Mouse (Mus musculus): ENCODE data around the gene Olfr263. TPM values are rescaled to one million over a fixed set of nuclear protein-coding genes. Genes with fewer than 3 reads are reported as not detected.
"Not testable (repeated sequence)": the region's sequence is repeated elsewhere in the genome, so short reads cannot be mapped to it uniquely, and the experiment has no call there.

The Olfr263 gene
- not detected in 2 replicates for polyA plus RNA-seq (2012; rRNA removed)

- DNase-seq (ENCODE audit: low read depth), result not testable (repeated sequence)
These were observed at the start of gene Olfr263 for GRCm38 (mm10) chr13:21129339-21129738. Olfr263 (plus strand) TSS chr13:21129639.

GRCm38 (mm10) chr13:21082686-21083085, 46.8 kb upstream of the Olfr263 start:
- no peak for DNase-seq (ENCODE audit: low read depth)

- DNase-seq (ENCODE audit: low read depth), result no peak
These were observed 19.7 kb upstream of the Olfr263 start for GRCm38 (mm10) chr13:21109759-21110158.

- DNase-seq (ENCODE audit: low read depth), result no peak
These were observed 19.0 kb upstream of the Olfr263 start for GRCm38 (mm10) chr13:21110441-21110840.

GRCm38 (mm10) chr13:21111183-21111582, 18.3 kb upstream of the Olfr263 start, which contains the start of gene Olfr1369-ps1:
Olfr1369-ps1 (plus strand) TSS chr13:21111483.
- not testable (repeated sequence) for DNase-seq (ENCODE audit: low read depth)

DNA sequence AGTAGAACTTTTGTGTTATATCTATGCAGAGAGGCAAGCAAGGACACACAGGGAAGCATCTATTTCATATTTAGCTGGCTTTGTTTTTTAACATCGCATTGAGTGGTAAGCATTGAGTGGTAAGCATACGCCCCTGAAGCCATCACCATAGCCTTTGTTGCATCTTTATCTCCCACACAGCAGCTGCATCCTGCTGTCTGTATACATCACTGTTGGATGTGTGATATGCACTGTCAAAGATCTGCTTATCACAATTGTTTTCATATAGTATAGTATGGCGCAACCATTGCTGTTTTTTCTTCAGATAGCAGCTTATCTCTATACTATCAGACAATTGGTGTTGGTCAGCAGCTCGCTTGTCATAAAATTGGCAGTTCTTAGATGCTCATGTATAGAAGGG, 15.3 kb upstream of the Olfr263 start:
- no peak for DNase-seq (ENCODE audit: low read depth)

DNA sequence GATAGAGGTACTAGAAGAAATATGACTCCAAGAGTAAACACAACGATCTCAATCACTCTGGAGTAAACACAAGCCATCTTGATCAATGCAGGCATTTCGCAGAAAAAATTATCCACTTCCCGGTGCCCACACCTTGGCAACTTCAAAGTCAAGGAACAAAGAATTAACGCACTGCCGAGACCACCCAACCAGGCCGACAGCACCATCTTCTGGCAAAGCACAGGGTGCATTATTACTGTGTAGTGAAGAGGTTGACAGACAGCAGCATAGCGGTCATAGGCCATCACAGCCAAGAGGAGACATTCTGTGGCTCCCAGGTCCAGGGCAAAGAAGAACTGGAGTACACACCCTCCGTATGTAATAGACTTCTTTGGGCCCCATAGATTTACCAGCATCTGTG, 13.0 kb downstream of the Olfr263 start:
- no peak for DNase-seq (ENCODE audit: low read depth)

- DNase-seq (ENCODE audit: low read depth), result no peak
These were observed 16.3 kb downstream of the Olfr263 start, which contains the start of gene Olfr1368 for GRCm38 (mm10) chr13:21145767-21146166. Olfr1368 (minus strand) TSS chr13:21145867.

GRCm38 (mm10) chr13:21155888-21156287, 26.4 kb downstream of the Olfr263 start:
- no peak for DNase-seq (ENCODE audit: low read depth)

DNA sequence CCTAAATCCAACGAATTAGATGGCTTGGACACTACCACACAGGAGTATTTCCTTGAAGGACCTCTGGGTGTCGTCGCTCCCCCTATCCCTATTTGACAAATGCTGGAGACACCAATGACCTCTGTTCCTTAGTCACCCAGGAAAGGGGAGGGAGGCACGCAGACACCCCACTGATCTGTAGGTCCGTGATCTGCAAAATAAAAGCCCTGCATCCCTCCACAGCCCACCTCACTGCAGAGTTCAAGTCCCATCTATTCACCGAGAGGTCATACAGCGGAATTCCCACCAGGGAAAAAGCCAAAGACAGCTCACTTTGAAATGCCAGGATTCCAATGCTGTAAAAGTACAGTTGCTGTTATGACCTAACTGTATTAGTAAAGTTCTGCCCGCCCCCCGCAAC, 28.6 kb downstream of the Olfr263 start:
- no peak for DNase-seq (ENCODE audit: low read depth)

GRCm38 (mm10) chr13:21158785-21159474, 29.5 kb downstream of the Olfr263 start:
- no peak for DNase-seq (ENCODE audit: low read depth)

DNA sequence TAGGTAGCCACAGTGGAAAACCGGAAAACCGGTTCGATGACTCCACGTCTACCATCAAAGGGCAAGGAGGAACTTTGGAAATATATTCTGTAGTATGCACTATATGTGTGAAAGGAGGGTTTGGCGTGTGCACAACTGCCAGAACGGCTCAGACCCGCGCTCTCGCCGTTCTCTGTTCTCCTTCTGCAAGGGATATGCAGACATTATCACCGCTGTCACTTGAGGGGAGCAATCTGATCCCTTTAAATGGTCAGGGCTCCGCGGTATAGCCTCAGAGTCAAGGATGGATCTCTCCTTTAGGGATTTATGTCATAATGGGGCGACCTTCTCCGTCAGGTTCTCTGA, 30.0 kb downstream of the Olfr263 start:
- DNase-seq (ENCODE audit: low read depth), result no peak

- no peak for DNase-seq (ENCODE audit: low read depth)
These were observed 30.6 kb downstream of the Olfr263 start for GRCm38 (mm10) chr13:21160041-21160511.

DNA sequence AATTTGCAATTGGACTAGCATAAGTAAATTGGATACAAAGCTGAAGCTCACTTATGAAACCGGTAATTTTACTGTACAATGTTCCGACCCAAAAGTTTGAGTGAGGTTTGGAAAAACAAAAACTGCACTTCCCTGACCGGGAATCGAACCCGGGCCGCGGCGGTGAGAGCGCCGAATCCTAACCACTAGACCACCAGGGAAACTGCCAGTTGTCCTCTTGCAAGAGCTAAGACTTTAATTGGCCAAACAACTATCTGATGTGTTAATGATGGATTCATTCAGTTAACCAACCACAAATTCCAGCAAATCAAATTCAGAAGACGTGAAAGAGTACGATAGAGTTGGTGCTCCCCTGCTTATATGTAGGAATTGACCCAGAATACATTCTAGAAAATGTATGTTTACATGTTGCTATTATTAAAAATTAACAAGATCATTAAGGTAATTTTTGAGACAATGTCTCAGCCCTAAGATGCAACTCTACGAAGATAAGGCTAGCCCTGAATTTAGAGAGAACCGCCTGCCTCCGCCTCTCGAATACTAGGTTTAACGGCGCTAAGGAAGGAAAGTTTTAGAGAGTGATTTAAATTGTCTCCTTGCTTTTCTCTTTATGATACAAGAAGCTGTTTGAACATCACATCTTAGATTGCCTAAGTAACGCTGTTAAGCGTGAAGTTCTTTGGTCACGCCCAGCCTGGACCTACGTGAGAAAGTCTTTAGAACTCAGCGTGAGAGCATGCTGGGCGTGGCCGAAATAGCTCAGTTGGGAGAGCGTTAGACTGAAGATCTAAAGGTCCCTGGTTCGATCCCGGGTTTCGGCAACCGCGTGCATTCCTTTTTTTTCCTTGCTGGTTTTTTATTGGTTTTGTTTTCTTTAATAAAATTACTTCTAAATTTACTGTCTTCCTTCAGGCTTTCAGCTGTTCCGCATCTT, 31.5 kb downstream of the Olfr263 start:
- no peak for DNase-seq (ENCODE audit: low read depth)

GRCm38 (mm10) chr13:21161591-21161990, 32.2 kb downstream of the Olfr263 start:
- DNase-seq (ENCODE audit: low read depth), result no peak

DNA sequence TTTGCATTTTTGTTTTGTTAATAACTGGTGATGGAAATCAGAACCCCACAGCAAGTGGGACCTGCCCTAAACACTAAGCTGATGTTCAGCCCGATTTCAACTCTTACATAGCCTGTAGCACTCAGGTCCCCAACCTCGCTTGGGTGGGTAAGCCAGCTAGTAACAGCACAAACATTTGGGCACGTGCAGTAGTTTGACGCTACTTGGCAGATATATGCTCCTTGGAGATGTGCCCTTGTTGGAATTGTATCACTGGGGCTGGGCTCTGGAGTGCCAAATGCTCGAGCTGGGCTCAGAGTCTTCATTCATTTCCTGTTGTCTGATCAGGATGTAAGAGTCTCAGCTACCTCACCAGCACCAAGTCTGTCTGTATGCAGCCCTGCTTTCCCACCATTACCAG, 33.2 kb downstream of the Olfr263 start:
- no peak for DNase-seq (ENCODE audit: low read depth)

DNA sequence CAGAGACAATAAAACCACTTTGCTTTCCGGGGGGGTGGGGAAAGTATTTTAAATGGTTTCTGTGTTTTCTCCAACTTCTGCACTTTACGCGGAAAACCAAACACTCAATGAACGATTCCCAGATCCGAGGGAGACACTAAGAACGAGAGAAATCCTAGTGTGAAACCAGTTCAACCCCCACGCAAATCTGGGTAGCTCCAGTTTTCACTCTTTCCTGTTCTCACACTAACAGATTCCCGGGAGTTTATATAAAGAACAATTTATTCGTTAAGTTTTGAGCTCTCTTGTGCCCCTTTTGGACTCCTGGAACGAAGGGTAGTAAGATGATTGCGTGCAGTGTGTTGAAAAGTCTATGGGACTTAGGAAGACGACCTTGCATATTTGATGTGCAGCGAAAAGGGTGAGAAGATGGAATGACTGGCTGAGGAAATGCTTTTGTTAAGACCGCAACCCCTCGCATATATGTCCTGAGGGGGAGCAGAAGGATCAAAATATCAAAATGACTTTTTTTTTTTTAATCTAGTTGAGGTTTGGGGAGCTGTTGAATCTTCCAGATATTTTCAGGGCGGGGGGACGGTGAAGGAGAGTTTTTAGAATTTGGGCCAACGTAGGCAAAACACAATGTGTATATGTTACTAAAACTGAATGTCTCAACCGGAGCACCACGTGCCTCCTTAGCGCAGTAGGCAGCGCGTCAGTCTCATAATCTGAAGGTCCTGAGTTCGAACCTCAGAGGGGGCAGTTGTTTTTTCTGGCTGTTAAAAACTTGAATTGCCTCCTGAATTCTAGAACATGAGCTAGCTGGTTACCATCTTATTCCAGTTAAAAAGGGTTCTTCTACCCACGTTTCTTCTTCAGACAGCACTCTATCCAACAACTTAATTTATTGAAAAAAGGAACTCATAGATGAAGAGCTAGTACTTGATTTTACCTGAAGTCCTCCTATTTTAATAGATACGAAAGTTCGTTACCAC, 37.8 kb downstream of the Olfr263 start:
- no peak for DNase-seq (ENCODE audit: low read depth)

DNA sequence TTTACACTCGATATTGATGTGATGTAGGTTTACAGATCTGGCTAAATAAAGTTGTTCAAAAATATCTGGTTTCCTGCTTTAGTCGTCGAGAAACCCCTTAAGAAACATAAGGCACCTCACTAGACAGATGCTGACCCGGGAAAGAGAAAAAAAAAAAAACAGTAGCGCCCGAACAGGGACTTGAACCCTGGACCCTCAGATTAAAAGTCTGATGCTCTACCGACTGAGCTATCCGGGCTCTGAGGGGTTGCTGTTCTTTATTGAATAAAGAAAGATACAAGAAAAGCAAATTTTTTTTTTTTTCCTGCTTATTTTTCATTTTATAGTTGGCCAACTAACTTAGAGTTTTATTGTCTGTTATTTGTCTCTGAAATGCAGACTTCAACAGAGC, 38.5 kb downstream of the Olfr263 start:
- no peak for DNase-seq (ENCODE audit: low read depth)

- no peak for DNase-seq (ENCODE audit: low read depth)
These were observed 39.1 kb downstream of the Olfr263 start for GRCm38 (mm10) chr13:21168371-21169011.

- DNase-seq (ENCODE audit: low read depth), result no peak
These were observed 39.8 kb downstream of the Olfr263 start for GRCm38 (mm10) chr13:21169121-21169656.
